Mouse (Mus musculus): Measurements from ENCODE around the gene Nr2f2.

The Nr2f2 gene

DNA sequence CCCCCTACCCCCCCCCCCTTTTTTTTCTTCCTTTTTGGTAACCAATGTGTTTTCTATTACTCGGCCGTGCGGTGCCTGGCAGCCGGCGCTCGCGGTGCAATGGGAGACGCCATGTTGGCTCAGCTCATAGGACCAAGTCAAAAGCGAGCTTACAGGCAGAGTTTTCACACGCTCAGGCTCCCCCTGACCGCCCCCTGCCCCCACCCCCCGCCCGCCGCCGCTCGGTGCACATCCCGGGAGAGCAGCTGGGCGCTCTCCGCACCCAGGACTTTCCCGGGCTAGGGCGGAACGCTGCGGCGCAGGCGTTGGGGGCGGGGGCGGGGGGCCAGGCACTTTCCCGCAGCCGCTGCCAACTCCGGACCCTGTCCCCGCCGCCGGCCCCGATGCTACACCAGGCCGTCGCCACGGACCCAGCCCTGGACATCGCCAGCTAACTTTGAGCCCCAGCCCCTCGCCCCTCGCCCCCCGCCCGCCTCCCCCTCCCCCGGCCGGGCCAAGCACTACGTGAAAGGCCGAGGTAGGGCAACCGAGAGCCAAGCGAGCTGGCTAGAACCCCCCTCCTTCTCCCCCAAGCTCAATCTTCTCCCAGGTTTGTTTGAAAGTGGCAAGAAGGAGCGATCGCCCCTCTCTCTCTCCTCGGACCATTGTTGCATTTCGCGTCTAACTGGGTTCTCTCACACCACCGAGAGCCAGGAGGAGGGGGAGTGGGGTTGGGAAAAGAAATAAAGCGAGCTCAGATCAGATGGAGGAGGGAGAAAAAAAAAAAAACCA, 15.6 kb downstream of the Nr2f2 start:
- in situ Hi-C loops (cut with MboI), result no loop called here

DNA sequence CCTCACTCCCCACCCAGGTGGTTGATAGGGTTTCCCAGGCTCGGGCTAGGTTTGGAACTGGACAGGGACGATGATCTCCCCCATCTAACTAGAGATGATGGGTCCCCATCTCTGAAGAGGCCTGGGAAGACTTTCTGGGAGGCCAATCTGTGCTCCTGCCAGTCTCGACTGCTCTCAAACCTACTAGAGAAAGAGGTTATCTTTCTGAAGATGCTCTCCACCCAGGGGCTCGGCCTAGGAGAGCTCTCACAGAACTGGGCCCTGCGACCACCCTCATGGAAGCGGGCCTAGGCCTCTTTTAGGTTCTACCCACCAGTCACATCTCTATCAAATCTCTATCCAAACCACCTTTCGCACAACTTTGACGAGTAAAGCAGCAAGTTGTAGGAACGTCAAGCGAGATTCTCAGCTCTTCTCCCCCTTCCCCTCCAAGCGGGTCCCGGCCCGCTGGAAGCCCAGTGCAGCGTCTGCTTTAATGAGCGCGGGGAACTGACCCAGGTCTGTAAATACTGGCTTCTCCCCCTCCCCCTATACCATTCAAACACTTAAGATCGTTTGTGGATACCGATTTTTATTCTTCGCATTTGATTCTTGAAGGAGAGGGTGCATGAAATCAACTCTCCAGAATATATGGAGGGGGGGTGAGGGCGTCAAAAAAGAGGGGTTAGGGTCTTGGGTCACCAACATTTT, 16.4 kb downstream of the Nr2f2 start:
- in situ Hi-C loops (cut with MboI), result no loop called here

DNA sequence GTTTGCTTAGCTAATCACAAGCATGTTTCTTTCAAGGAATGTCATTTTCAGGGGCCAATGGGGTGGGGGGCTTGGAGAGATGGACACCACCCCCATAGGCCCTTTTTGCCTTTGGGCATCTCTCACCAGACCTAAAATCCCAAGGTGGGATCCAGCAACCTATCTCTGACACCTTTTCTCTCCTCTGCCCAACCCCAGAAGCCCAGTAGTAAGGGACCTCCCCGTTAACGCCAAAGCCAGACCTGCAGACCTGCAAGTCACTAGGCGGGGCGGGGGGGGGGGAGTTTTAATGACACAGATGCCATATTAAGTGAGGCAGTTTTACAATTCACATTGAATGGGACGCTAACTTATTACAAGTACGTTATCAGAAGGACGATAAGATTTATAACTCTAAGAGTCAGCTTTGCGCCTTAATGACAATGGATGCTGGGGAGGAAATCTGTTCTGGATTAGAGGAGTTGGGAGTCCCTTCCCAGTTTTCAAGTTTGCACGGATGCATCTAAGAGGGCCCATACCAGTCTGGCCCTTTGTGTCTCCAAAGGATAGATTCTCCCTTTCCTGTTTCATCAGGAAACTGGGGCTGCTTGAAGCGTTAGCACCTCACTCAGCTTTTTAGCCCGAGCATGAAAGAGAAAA, 17.4 kb downstream of the Nr2f2 start:
- in situ Hi-C loops (cut with MboI), result no loop called here

DNA sequence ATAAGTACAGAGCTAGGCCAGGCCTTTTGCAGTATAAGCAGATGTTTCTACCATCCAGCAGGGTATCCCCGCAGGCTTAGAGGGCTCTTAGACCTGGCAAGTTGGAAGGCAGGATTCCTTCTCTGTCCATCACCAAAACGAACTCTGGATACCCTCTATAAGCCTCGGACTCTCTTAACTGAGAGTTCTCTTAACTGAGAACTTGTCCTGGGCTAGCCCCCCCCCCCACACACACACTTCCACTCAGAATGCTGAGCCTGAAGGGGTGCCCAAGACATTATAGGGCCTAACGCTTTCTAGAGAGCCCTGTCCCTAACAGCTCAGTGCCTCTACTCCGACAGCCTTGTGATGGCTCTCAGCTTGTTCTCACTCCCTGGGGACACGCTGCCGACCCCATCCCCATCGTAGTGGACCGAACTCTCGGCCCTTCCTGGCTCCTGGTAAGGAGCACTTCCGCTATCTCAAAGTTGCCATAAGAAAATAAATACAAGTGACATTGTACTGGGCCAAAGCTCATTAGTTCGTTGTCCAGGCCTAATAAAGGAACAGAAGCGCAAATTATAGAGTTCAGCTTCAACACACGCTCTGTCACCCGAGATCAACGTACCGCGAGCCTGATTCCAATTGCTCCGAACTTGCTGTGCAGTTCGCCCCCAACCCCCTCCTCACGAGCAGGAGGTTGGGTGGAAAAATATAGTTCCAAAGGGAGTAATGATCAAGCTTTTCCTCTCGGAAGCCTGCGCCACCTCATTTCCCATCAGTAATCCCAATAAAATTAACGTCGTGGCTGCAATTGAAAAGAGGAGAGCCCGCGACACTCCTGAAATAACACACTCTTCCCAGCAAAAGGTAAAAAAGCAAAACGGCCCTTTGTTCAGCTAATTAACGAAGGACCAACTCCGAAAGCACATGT, 18.2 kb downstream of the Nr2f2 start:
- in situ Hi-C loops (cut with MboI), result no loop called here

DNA sequence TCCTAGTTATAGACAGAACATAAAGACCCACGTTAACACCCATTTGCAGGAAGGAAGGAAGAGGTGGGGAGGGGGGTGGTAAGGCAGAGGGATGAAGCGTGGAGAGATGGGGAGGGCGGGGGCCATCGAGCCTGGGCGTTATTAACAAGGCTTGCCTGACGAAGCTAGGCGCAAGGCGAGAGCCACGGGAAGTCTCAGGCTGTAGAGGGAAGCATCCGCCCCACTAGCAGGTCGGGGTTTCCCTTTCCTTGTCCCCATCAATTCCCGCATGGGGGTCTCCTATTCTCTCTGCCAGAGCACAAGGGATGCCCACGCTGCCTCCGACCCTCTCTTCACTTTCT, 18.9 kb downstream of the Nr2f2 start:
- in situ Hi-C loops (cut with MboI), result no loop called here

DNA sequence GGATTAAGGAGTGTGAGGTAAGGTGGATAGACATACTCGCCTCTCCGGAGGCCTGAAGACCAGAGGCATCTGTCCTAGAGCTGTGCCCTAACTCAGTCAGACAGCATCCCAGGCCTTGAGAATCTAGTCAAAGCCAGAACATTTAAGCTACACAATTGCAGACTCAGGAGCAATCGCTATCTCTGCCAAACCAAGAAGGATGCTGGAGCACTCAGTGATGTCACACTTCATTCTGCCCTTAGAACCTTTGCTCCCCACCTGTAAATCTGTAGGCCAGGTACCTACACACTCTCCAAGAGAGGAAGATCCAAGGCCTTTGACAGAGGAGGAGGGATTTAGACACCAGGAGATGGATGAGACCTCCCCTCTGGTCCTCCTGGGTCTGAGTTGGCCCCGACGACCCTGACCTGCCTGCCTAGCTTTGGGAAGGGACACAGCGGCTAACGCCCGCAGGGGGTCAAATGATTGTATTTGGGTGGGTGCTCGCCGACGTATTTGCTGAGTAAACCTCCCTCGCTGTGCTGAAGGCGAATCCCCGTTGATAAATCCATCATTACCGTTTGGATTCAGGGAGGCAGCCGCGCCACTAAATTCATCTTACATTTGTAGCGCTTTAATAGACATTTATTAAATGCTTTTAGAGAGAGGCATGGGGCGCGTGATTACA, 19.5 kb downstream of the Nr2f2 start:
- in situ Hi-C loops (cut with MboI), result no loop called here

DNA sequence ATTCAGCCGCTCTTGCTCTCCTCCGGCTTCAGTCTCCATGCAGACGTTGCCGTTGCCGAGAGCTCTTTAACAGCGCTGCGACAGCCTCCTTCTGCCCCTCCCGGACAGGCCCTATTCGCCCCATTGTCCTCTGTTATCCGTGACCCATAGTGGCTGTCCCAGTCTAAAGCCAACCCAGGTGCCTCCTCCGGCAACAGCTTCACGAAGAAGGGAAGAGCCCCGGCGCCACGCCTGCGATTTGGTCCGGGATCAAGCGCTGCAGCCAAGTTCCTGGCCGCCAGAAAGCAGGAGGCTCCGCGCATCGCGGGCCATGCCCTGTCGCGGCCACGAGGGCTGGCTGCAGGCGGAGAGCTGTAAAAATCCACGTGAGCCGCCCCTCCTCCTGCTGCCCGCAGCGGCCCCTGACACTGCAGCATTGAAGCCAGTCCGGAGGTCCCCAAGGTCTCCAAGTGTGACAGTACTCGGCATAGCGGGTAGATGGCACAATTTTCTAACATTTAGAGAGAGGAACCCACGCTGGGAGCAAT, 20.5 kb downstream of the Nr2f2 start:
- in situ Hi-C loops (cut with MboI), result no loop called here

DNA sequence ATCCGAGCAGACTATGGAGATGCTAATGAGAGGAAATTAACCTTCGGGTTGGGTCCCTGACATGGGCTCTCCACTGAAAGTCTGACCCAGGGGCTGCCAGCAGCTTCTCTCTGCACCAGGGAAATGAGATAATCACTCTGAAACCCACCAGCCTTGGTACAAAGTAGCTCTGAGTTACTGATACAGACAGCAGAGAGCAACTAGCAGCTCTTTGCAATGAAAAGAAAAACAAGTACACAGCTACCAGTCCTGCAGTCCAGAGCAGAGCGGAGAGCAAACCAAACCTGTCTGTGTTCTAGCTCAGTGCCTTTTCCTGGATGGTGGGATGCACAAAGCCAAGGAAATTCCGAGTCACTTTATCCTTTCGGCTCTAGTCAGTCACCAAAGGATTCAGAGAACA, 23.1 kb downstream of the Nr2f2 start:
- in situ Hi-C loops (cut with MboI), result no loop called here

DNA sequence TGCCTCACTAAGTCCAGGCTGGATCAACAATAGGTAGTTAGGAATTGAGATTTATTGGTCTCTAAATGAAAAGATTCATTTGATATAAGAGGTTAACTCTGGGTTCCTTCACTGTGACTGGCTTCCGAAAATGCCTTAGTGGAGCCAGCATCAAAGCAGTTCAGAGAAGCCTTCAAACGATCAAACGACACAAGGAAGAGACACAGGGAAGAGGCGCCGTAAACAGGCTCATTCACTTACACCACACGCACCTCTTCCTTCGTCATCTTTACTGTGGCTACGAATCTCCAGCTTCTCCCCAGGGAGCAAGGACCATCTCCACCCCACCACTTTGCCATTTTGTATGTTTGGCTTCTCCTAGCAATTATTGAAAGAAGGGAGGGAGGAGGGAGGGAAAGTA, 23.8 kb downstream of the Nr2f2 start:
- in situ Hi-C loops (cut with MboI), result no loop called here

DNA sequence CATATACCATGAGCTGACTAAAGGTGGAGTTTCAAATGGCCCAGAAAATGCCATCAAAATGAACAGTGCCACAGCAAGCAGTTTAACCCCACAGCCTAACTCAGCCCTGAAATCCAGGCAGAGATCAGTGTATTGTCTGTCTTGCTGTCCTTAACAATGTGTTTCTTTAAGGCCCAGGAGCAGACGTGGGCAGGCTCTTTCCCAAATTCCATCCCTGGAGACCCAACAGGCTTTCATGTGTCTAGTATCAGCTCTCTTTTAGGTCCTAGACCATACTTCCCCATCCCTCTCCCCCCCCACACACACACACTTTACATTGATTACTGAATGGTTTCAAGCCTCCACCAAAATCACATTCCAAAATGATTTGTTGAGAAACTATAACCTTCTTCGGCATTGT, 24.5 kb downstream of the Nr2f2 start:
- in situ Hi-C loops (cut with MboI), result no loop called here

DNA sequence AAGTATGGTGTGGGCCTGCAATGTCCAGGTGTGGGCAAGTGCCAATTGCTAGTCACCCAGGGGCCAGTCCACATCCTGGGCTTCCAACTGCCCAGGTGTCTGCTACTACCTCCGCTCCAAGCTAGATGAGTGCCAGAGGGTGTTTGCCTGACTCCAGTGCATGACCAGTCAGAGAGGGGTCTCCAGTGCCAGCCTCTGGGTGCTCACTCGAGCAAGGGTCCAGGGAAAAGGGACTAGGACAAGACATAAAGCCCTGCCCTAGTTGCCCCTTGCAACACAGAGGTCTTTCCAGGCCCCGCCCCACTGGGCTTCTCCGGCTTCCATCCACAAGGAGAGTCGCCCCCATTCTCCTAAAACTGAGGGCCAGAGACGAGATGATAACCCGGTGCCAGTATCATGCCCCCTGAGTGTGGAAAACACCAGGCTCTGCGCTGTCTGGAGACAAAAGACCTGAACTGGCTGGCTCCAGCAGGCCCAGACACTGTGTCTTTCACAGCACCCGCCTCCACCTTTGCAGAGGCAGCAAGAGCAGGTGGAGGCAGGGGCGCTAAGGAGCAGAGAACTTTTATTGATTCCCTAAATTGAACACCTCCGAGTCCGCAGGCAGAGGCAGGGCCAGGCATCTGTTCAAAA, 26.4 kb downstream of the Nr2f2 start:
- in situ Hi-C loops (cut with MboI), result no loop called here

DNA sequence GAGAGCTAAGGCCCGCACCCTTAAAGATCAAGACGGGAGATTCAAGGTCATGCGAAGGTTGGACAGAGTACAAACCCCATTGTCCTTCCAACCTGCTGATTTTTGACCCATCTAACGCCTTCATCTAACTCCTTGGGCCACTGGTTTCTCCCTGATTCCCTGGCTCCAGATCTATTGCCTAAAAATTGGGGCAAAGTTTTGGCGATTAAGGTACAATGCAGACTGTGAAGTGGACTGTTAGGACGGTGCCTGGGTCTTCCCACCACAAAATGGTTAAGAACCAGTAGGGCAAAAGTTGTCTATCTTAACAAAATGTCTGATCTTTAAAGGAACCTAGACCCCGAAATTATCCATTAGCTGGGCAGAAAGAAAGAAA, 28.3 kb downstream of the Nr2f2 start:
- in situ Hi-C loops (cut with MboI), result no loop called here

DNA sequence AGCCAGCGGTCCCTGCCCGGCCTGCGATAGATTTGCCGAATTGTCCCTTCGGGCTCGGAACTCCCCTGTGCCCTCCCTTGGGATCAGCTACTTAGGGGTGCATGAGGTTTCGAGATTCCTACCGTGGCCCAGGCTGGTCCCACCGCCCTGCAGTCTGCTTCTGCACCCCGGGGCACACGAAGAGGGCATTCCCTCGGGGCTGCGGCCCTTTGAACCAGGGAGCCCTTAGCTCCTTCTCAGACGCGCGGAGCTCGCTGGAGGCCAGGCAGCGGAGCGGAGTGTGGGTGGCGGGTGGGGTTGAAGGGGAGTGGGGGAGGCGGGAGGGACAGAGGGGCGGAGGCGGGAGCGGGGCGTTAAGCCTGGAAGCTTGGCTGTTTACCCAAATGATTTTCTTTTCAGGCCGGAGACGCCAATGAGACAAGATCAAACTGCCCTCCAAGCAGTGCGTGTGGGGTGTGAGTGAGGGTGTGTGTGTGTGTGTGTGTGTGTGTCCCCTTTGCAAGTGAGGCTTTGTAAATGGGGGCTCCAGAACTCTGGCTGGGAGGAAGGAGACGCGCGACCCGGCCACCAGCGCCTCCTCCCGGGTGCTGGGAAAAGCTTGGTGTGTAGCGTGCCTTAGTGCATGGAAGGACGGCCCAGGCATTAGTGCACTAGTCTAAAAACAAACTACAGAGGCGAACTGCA, 28.8 kb downstream of the Nr2f2 start:
- in situ Hi-C loops (cut with MboI), result no loop called here

DNA sequence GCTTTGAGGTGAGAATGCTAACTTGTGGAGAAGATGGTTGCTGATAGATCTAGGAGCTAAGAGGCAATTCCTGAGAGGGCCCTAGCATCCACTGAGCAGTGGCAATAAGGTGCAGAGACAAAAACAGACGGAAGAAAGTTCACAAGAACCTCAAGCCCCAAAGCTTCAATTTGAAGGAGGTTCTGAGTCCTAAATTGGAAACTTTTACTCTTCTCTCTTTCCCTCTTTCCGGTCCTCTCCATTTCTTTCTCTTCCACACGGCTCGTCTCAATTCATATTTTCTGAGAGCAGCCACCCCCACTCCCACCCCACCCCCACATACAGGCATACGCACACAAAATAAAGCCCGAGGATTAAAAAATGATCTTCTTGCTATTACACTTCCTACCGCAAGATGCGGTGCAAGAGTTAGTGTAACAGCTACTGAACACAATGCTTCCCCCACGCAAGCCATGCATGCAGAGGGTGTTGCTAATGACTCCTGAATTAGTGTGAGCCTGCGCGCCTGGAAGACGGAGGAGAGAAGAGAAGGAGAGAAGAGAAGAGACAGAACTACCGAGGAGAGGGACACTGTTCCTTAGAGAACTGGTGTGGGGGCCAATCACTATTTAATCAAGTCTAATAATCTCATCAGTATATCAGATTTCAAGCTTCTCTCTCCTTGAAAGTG, 29.8 kb downstream of the Nr2f2 start:
- in situ Hi-C loops (cut with MboI), result no loop called here

DNA sequence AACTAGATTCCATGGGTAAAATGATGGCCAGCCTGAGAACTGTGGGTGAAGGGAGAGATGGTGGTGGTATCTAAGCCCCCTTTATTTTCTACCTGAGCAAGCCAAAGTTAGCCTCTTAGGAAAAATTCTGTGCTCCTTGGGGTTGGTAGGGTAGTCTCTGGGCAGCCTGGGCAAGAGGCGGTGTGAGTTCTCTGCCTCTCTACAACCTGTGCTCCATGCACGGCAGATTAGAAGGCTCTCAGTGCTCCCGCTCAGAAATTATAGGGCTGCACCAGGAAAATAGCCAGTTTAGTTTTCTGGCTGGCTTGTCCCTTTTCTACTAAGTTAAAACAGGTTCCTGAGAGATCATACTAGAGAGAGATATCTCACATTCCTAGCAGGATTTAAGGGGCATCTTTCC, 30.4 kb downstream of the Nr2f2 start:
- in situ Hi-C loops (cut with MboI), result no loop called here

DNA sequence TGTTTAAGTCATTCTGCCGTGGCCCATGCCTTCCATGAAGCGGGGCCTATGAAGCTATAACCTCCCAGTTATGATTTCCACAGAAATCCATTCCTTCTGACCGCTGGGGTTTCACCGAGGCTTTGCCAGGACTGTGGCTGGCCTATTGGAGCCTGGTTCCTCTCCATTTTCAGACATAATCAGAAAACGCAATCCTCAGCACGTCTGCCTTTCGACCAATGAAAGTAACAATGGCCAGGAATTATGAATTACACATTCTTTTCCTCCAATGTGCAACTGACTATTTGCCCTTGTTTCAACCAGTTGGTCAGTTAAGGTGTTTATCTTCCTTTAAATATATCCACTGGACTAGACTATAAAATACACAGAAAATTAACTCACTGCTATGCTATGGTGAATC, 31.1 kb downstream of the Nr2f2 start:
- in situ Hi-C loops (cut with MboI), result no loop called here

DNA sequence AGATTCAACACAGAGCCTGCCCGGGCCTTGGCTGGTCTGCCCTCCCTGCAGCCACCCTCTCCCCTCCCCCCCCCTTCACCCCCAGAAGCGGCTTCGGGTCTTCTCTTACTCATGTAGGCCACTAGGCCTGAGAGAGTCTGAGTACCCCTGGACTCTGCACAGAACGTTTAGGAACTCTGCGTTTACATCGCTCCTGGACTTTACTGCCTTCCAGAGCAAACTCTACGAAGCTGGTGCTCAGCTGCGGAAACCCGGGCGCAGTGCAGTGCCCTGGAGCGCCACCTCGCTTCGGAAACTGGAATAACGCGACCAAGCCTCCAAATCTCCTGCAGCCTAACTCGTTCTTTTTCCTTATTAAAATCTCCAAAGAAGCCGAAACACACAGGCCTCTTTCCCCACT, 31.7 kb downstream of the Nr2f2 start:
- in situ Hi-C loops (cut with MboI), result no loop called here

DNA sequence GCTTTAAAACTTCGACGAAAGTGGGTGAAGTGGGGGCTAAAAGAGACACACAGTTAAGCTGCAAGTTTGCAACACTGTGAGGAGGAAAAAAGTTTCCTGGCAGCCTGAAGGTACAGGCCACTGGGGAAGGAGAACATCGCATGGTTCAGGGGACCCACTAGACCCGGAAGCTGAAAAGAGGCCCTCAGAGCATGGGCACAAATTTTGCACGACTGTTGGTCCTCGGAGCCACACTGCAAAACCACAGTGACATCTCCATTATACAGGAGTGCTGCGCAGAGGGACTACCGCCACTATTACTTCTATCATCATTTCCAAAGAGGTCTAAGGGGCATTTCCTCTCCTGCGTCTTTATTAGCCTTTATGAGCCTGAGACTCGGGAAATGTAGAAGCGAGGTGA, 32.7 kb downstream of the Nr2f2 start:
- in situ Hi-C loops (cut with MboI), result no loop called here

DNA sequence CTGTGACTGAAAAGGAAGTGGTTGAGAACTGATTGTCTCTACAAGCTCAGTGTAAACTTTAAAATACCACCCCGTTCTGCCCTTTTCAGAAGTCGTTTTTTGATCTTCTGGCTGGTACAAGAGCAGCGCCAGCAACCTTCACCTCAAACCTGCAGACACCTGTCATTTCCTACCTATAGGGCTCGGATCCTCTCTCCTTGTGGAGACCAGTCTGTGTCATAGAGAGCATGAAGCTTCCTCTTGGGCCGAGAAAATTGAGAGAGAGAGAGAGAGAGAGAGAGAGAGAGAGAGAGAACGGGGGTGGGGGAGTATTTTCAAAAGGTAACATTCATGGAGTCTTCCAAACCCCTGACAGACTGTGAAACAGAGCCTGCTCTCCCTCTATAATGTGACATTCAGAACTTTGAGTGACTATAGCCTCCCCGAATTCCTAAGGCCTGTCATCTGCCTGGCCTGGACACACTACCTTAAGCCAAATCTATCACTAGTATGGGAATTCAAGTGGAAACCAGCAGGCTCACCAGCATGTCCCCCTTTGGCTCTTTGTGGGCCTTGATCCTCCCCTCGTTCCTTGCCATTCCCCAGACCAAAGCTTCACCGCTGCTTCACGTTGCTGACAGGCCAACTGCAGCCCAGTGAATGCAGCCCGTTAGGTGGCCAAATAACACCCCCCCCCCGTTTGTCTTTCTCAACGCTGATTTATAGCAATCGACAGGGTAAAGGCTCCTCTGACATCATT, 33.4 kb downstream of the Nr2f2 start:
- in situ Hi-C loops (cut with MboI), result no loop called here
